Mouse (Mus musculus) liver, postnatal 0 days (tissue): ENCODE results near the gene Gper1.
A peak's percentile ranks its signal among the peaks of the same experiment; 100 is the strongest.

ENCODE experiments used
- CTCF ChIP-seq: sonication (generic); IDR thresholded peaks from 2 replicates; pipeline ENCODE4 v1.5.1; 2016; ENCODE audit warnings: antibody characterized with exemption, low read depth
- EP300 ChIP-seq: IDR thresholded peaks from 2 replicates; pipeline ENCODE4 v1.6.1; 2016; ENCODE audit warnings: antibody characterized with exemption, low read depth, mild to moderate bottlenecking

GRCm38 (mm10) chr5:139382760-139383159, 40.2 kb upstream of the Gper1 start:
- TF ChIP-seq CTCF (no peak; the same call in 1 of the 2 replicates), EP300 (peak; percentile 90)
